Mouse (Mus musculus): ENCODE data around the gene Ndufv1. TPM values are rescaled to one million over a fixed set of nuclear protein-coding genes. Genes with fewer than 3 reads are reported as not detected.

Ndufv1 gene
- polyA plus RNA-seq, 1 experiment from 2014 or later: 222 TPM

GRCm38 (mm10) chr19:3997231-3997630 lies 15.4 kb downstream of the Ndufv1 start:
- Histone ChIP-seq H3K9me3 (no peaks in the 10 kb centered on the region), H3K4me1 (replicated peaks) (peaks cover 20% of the 10 kb centered on the region), H3K9ac (no peak overlapping the region), H3K4me3 (no peak overlapping the region), H3K4me2 (no peak overlapping the region), H3K36me3 (no peaks in the 10 kb centered on the region), H3K27ac (replicated peaks) (no peak overlapping the region), H3K27me3 (no peaks in the 10 kb centered on the region)
- ATAC-seq (ENCODE audit: low read depth): no peak
- 64% methylated on average over 8 of the region's 8 CpGs for WGBS

GRCm38 (mm10) chr19:3996747-3997146 lies 15.9 kb downstream of the Ndufv1 start:
- no peak overlapping the region for H3K9ac ChIP-seq
- 83% methylated on average over 8 of the region's 8 CpGs for whole genome bisulfite sequencing
- no peak overlapping the region for H3K4me2 ChIP-seq
- H3K4me3 ChIP-seq: no peak overlapping the region
- H3K27ac ChIP-seq (replicated peaks): no peak overlapping the region
- H3K9me3 ChIP-seq: no peaks in the 10 kb centered on the region
- H3K27me3 ChIP-seq: no peaks in the 10 kb centered on the region
- ATAC-seq (ENCODE audit: low read depth): no peak
- H3K36me3 ChIP-seq: no peaks in the 10 kb centered on the region
- H3K4me1 ChIP-seq (replicated peaks): peaks cover 17% of the 10 kb centered on the region

GRCm38 (mm10) chr19:3996106-3996505 lies 16.5 kb downstream of the Ndufv1 start:
- Histone ChIP-seq H3K27ac (replicated peaks) (no peak overlapping the region), H3K9ac (no peak overlapping the region), H3K9me3 (no peaks in the 10 kb centered on the region), H3K4me1 (replicated peaks) (peaks cover 11% of the 10 kb centered on the region), H3K4me2 (no peak overlapping the region), H3K27me3 (no peaks in the 10 kb centered on the region), H3K36me3 (no peaks in the 10 kb centered on the region), H3K4me3 (no peak overlapping the region)
- 76% methylated on average over 7 of the region's 7 CpGs for whole genome bisulfite sequencing
- ATAC-seq (ENCODE audit: low read depth): no peak

GRCm38 (mm10) chr19:3995505-3995904 lies 17.1 kb downstream of the Ndufv1 start:
- peaks cover 10% of the 10 kb centered on the region for H3K4me1 ChIP-seq (replicated peaks)
- no peaks in the 10 kb centered on the region for H3K9me3 ChIP-seq
- ATAC-seq (ENCODE audit: low read depth): no peak
- no peaks in the 10 kb centered on the region for H3K36me3 ChIP-seq
- 91% methylated on average over 3 of the region's 3 CpGs for WGBS
- H3K27me3 ChIP-seq: no peaks in the 10 kb centered on the region
- H3K9ac ChIP-seq: no peak overlapping the region
- H3K4me3 ChIP-seq: no peak overlapping the region
- no peak overlapping the region for H3K27ac ChIP-seq (replicated peaks)
- H3K4me2 ChIP-seq: no peak overlapping the region

GRCm38 (mm10) chr19:3994932-3995331 lies 17.7 kb downstream of the Ndufv1 start:
- no peaks in the 10 kb centered on the region for H3K27me3 ChIP-seq
- ATAC-seq (ENCODE audit: low read depth): no peak
- no peaks in the 10 kb centered on the region for H3K36me3 ChIP-seq
- no peak overlapping the region for H3K27ac ChIP-seq (replicated peaks)
- no peak overlapping the region for H3K4me2 ChIP-seq
- no peak overlapping the region for H3K9ac ChIP-seq
- H3K4me3 ChIP-seq: no peak overlapping the region
- peaks cover 10% of the 10 kb centered on the region for H3K4me1 ChIP-seq (replicated peaks)
- WGBS: 69% methylated on average over 6 of the region's 6 CpGs
- no peaks in the 10 kb centered on the region for H3K9me3 ChIP-seq

GRCm38 (mm10) chr19:3992416-3992815 lies 20.2 kb downstream of the Ndufv1 start, which contains the start of gene Tbx10:
Gene Tbx10 (plus strand): TSS chr19:3992752.
- Histone ChIP-seq H3K4me1 (replicated peaks) (0 out of 2 replicates have a peak, but pooled peaks cover 3% of the 10 kb centered on the region), H3K27ac (replicated peaks) (no peak within 1 kb of the TSS), H3K36me3 (no peaks in the 10 kb centered on the region), H3K4me2 (no peak within 1 kb of the TSS), H3K27me3 (no peaks in the 10 kb centered on the region), H3K9ac (no peak within 1 kb of the TSS), H3K4me3 (no peak within 1 kb of the TSS), H3K9me3 (no peaks in the 10 kb centered on the region; the same call in 1 of the 2 replicates)
- no peak for ATAC-seq (ENCODE audit: low read depth)
- 56% methylated on average over 5 of the region's 5 CpGs for WGBS

GRCm38 (mm10) chr19:3991966-3992365 lies 20.6 kb downstream of the Ndufv1 start:
- 89% methylated on average over 3 of the region's 3 CpGs for WGBS
- H3K27ac ChIP-seq (replicated peaks): no peak overlapping the region
- peaks cover 4% of the 10 kb centered on the region; the same call in 1 of the 2 replicates for H3K4me1 ChIP-seq (replicated peaks)
- H3K9me3 ChIP-seq: no peaks in the 10 kb centered on the region; the same call in 1 of the 2 replicates
- no peak overlapping the region for H3K9ac ChIP-seq
- H3K27me3 ChIP-seq: no peaks in the 10 kb centered on the region
- H3K4me2 ChIP-seq: no peak overlapping the region
- no peak for ATAC-seq (ENCODE audit: low read depth)
- no peaks in the 10 kb centered on the region for H3K36me3 ChIP-seq
- H3K4me3 ChIP-seq: no peak overlapping the region

GRCm38 (mm10) chr19:3991562-3991961 lies 21.0 kb downstream of the Ndufv1 start:
- no peak overlapping the region for H3K9ac ChIP-seq
- no peak for ATAC-seq (ENCODE audit: low read depth)
- no peaks in the 10 kb centered on the region; the same call in 1 of the 2 replicates for H3K9me3 ChIP-seq

GRCm38 (mm10) chr19:3990804-3991203 lies 21.8 kb downstream of the Ndufv1 start:
- no peak for ATAC-seq (ENCODE audit: low read depth)
- peaks cover 16% of the 10 kb centered on the region; the same call in 1 of the 2 replicates for H3K4me1 ChIP-seq (replicated peaks)
- H3K27me3 ChIP-seq: no peaks in the 10 kb centered on the region
- no peaks in the 10 kb centered on the region; the same call in 1 of the 2 replicates for H3K9me3 ChIP-seq
- no peak overlapping the region for H3K4me2 ChIP-seq
- no peak overlapping the region for H3K27ac ChIP-seq (replicated peaks)
- 50% methylated on average over 6 of the region's 6 CpGs for WGBS
- H3K4me3 ChIP-seq: no peak overlapping the region
- 0 out of 2 replicates have a peak overlapping the region, but pooled peaks have one; percentile 17 for H3K9ac ChIP-seq
- H3K36me3 ChIP-seq: no peaks in the 10 kb centered on the region

More at GRCm38 (mm10) chr19:3991562-3991961, 21.0 kb downstream of the Ndufv1 start:
- H3K4me2 ChIP-seq: no peak overlapping the region
- H3K27me3 ChIP-seq: no peaks in the 10 kb centered on the region
- no peak overlapping the region for H3K4me3 ChIP-seq
- H3K36me3 ChIP-seq: no peaks in the 10 kb centered on the region
- WGBS: 98% methylated on average over 3 of the region's 3 CpGs
- peaks cover 8% of the 10 kb centered on the region; the same call in 1 of the 2 replicates for H3K4me1 ChIP-seq (replicated peaks)
- no peak overlapping the region for H3K27ac ChIP-seq (replicated peaks)

GRCm38 (mm10) chr19:3988750-3989149 lies 23.9 kb downstream of the Ndufv1 start:
- H3K9me3 ChIP-seq: no peaks in the 10 kb centered on the region; the same call in 1 of the 2 replicates
- H3K4me1 ChIP-seq (replicated peaks): peaks cover 34% of the 10 kb centered on the region
- no peak overlapping the region for H3K9ac ChIP-seq
- H3K4me3 ChIP-seq: no peak overlapping the region
- no peak for ATAC-seq (ENCODE audit: low read depth)
- no peaks in the 10 kb centered on the region for H3K27me3 ChIP-seq
- H3K36me3 ChIP-seq: no peaks in the 10 kb centered on the region
- H3K4me2 ChIP-seq: no peak overlapping the region
- WGBS: 87% methylated on average over 4 of the region's 4 CpGs
- H3K27ac ChIP-seq (replicated peaks): no peak overlapping the region

GRCm38 (mm10) chr19:3988066-3988465 lies 24.5 kb downstream of the Ndufv1 start:
- H3K4me2 ChIP-seq: no peak overlapping the region
- 91% methylated on average over 14 of the region's 14 CpGs for WGBS
- peaks cover 40% of the 10 kb centered on the region for H3K4me1 ChIP-seq (replicated peaks)
- ATAC-seq (ENCODE audit: low read depth): no peak
- no peaks in the 10 kb centered on the region; the same call in 1 of the 2 replicates for H3K9me3 ChIP-seq
- H3K4me3 ChIP-seq: no peak overlapping the region
- no peak overlapping the region for H3K9ac ChIP-seq
- H3K27ac ChIP-seq (replicated peaks): no peak overlapping the region
- no peaks in the 10 kb centered on the region for H3K36me3 ChIP-seq
- no peaks in the 10 kb centered on the region for H3K27me3 ChIP-seq

GRCm38 (mm10) chr19:3986334-3986733 lies 26.3 kb downstream of the Ndufv1 start, which contains the start of gene Acy3:
Gene Acy3 (plus strand): TSS chr19:3986570.
- Histone ChIP-seq H3K4me3 (no peak within 1 kb of the TSS), H3K27ac (replicated peaks) (peak within 1 kb of the TSS; percentile 33; the same call in 1 of the 2 replicates), H3K4me1 (replicated peaks) (peaks cover 40% of the 10 kb centered on the region), H3K36me3 (no peaks in the 10 kb centered on the region), H3K4me2 (no peak within 1 kb of the TSS), H3K9ac (peak within 1 kb of the TSS; percentile 23; the same call in 1 of the 2 replicates), H3K27me3 (no peaks in the 10 kb centered on the region), H3K9me3 (no peaks in the 10 kb centered on the region; the same call in 1 of the 2 replicates)
- WGBS: 12% methylated on average over 8 of the region's 8 CpGs
- peak; percentile 55; the same call in 1 of the 2 replicates for ATAC-seq (ENCODE audit: low read depth)

GRCm38 (mm10) chr19:3985261-3985681 lies 27.3 kb downstream of the Ndufv1 start:
- H3K4me2 ChIP-seq: no peak overlapping the region
- H3K27ac ChIP-seq (replicated peaks): peak overlapping the region; percentile 33; the same call in 1 of the 2 replicates
- H3K36me3 ChIP-seq: no peaks in the 10 kb centered on the region
- H3K9me3 ChIP-seq: no peaks in the 10 kb centered on the region; the same call in 1 of the 2 replicates
- H3K4me3 ChIP-seq: no peak overlapping the region
- no peak overlapping the region for H3K9ac ChIP-seq
- ATAC-seq (ENCODE audit: low read depth): no peak
- H3K4me1 ChIP-seq (replicated peaks): peaks cover 37% of the 10 kb centered on the region
- H3K27me3 ChIP-seq: no peaks in the 10 kb centered on the region
- WGBS: 14% methylated on average over 8 of the region's 8 CpGs
